Mouse (Mus musculus): ENCODE measurements at regions not wholly inside any gene's neighbourhood (a gene's known extent, or its start where the extent isn't known, plus 50 kb on each side); places are given as distances from the start of the nearest gene placed in this dataset.
"Not testable (repeated sequence)": the region's sequence is repeated elsewhere in the genome, so short reads cannot be mapped to it uniquely, and the experiment has no call there.

GRCm38 (mm10) chr7:113037825-113038613, 84.3 kb downstream of the Rassf10 start:
- H3K27ac ChIP-seq (ENCODE audit: insufficient read depth, low read length) = no peak overlapping the region
- TF ChIP-seq CTCF (IDR thresholded peaks at IDR 0.05; ENCODE audit: borderline replicate concordance, insufficient read depth, low read length) (no peak), POLR2A (IDR thresholded peaks at IDR 0.05; ENCODE audit: low read depth, low read length) (no peak)
- no peak overlapping the region for H3K4me3 ChIP-seq (ENCODE audit: insufficient read depth, low read length)
- H3K4me1 ChIP-seq (ENCODE audit: control insufficient read depth, insufficient read depth, low read length) = no peaks in the 10 kb centered on the region

- Histone ChIP-seq H3K27ac (ENCODE audit: insufficient read depth, low read length) (no peak overlapping the region), H3K4me3 (ENCODE audit: insufficient read depth, low read length) (no peak overlapping the region), H3K4me1 (ENCODE audit: control insufficient read depth, insufficient read depth, low read length) (no peaks in the 10 kb centered on the region)
- TF ChIP-seq POLR2A (IDR thresholded peaks at IDR 0.05; ENCODE audit: low read depth, low read length) (no peak), CTCF (IDR thresholded peaks at IDR 0.05; ENCODE audit: borderline replicate concordance, insufficient read depth, low read length) (no peak)
Measured at GRCm38 (mm10) chr7:113038906-113039671, 85.3 kb downstream of the Rassf10 start.

GRCm38 (mm10) chr7:113045613-113046159, 91.9 kb downstream of the Rassf10 start:
- not testable (repeated sequence) for H3K27ac ChIP-seq (ENCODE audit: insufficient read depth, low read length); H3K4me3 ChIP-seq (ENCODE audit: insufficient read depth, low read length); H3K4me1 ChIP-seq (ENCODE audit: control insufficient read depth, insufficient read depth, low read length)

GRCm38 (mm10) chr7:113046406-113046805, 92.6 kb downstream of the Rassf10 start:
- H3K4me1 ChIP-seq (ENCODE audit: control insufficient read depth, insufficient read depth, low read length) = no peaks in the 10 kb centered on the region
- no peak overlapping the region for H3K27ac ChIP-seq (ENCODE audit: insufficient read depth, low read length)
- TF ChIP-seq POLR2A (IDR thresholded peaks at IDR 0.05; ENCODE audit: low read depth, low read length) = no peak
- TF ChIP-seq CTCF (IDR thresholded peaks at IDR 0.05; ENCODE audit: borderline replicate concordance, insufficient read depth, low read length) = no peak
- no peak overlapping the region for H3K4me3 ChIP-seq (ENCODE audit: insufficient read depth, low read length)

- H3K4me1 ChIP-seq (ENCODE audit: control insufficient read depth, insufficient read depth, low read length) = no peaks in the 10 kb centered on the region
Measured at GRCm38 (mm10) chr7:113047583-113047982, 93.8 kb downstream of the Rassf10 start.

GRCm38 (mm10) chr7:113048097-113048795, 94.5 kb downstream of the Rassf10 start:
- Histone ChIP-seq H3K27ac (ENCODE audit: insufficient read depth, low read length) (no peak overlapping the region), H3K4me1 (ENCODE audit: control insufficient read depth, insufficient read depth, low read length) (no peaks in the 10 kb centered on the region), H3K4me3 (ENCODE audit: insufficient read depth, low read length) (no peak overlapping the region)
- TF ChIP-seq POLR2A (IDR thresholded peaks at IDR 0.05; ENCODE audit: low read depth, low read length) = no peak
- TF ChIP-seq CTCF (IDR thresholded peaks at IDR 0.05; ENCODE audit: borderline replicate concordance, insufficient read depth, low read length) = no peak

More at GRCm38 (mm10) chr7:113047583-113047982, 93.8 kb downstream of the Rassf10 start:
- Histone ChIP-seq H3K4me3 (ENCODE audit: insufficient read depth, low read length) (no peak overlapping the region), H3K27ac (ENCODE audit: insufficient read depth, low read length) (no peak overlapping the region)
- TF ChIP-seq CTCF (IDR thresholded peaks at IDR 0.05; ENCODE audit: borderline replicate concordance, insufficient read depth, low read length) (no peak), POLR2A (IDR thresholded peaks at IDR 0.05; ENCODE audit: low read depth, low read length) (no peak)

- Histone ChIP-seq H3K4me3 (ENCODE audit: insufficient read depth, low read length) (no peak overlapping the region), H3K27ac (ENCODE audit: insufficient read depth, low read length) (no peak overlapping the region), H3K4me1 (ENCODE audit: control insufficient read depth, insufficient read depth, low read length) (no peaks in the 10 kb centered on the region)
- TF ChIP-seq POLR2A (IDR thresholded peaks at IDR 0.05; ENCODE audit: low read depth, low read length) (no peak), CTCF (IDR thresholded peaks at IDR 0.05; ENCODE audit: borderline replicate concordance, insufficient read depth, low read length) (no peak)
Measured at GRCm38 (mm10) chr7:113049440-113049839, 95.7 kb downstream of the Rassf10 start.

- Histone ChIP-seq H3K4me3 (ENCODE audit: insufficient read depth, low read length) (no peak overlapping the region), H3K4me1 (ENCODE audit: control insufficient read depth, insufficient read depth, low read length) (no peaks in the 10 kb centered on the region), H3K27ac (ENCODE audit: insufficient read depth, low read length) (no peak overlapping the region)
- TF ChIP-seq POLR2A (IDR thresholded peaks at IDR 0.05; ENCODE audit: low read depth, low read length) (no peak), CTCF (IDR thresholded peaks at IDR 0.05; ENCODE audit: borderline replicate concordance, insufficient read depth, low read length) (no peak)
Measured at GRCm38 (mm10) chr7:113052952-113053351, 99.2 kb downstream of the Rassf10 start.

GRCm38 (mm10) chr7:113056421-113056820, 102.7 kb downstream of the Rassf10 start:
- Histone ChIP-seq H3K4me3 (ENCODE audit: insufficient read depth, low read length) (no peak overlapping the region), H3K4me1 (ENCODE audit: control insufficient read depth, insufficient read depth, low read length) (no peaks in the 10 kb centered on the region), H3K27ac (ENCODE audit: insufficient read depth, low read length) (no peak overlapping the region)
- TF ChIP-seq CTCF (IDR thresholded peaks at IDR 0.05; ENCODE audit: borderline replicate concordance, insufficient read depth, low read length) = no peak
- no peak for TF ChIP-seq POLR2A (IDR thresholded peaks at IDR 0.05; ENCODE audit: low read depth, low read length)
